ENCODE assay signal across 28 mouse cellular contexts in genomic region chr12:116182376-116182775, GRCm38 (mm10).
DNase-seq lines count a peak whose midpoint lies in the region; ATAC-seq and TF ChIP-seq lines count a peak whose summit lies in the region.
"Had no signal": no experiment of that assay in that cellular context is flagged by ENCODE, and none has a peak within 500 bp of the region (broad histone marks: within the 10 kb centered on the region; RNA-seq: fewer than 3 reads in every experiment).

No protein-coding gene starts in this region.

- no peaks in the 10 kb centered on the region for H3K36me3 ChIP-seq in forebrain, embryonic 14.5 days (ENCODE audit: control insufficient read depth, insufficient read depth, low read length)
- no peaks in the 10 kb centered on the region for H3K36me3 ChIP-seq in forebrain, embryonic 12.5 days (replicated peaks)
- no peaks in the 10 kb centered on the region for H3K36me3 ChIP-seq in lung, embryonic 14.5 days (ENCODE audit: insufficient read depth)
- H3K36me3 ChIP-seq: embryonic facial prominence, embryonic 13.5 days; hindbrain, embryonic 13.5 days; liver, embryonic 15.5 days; lung, embryonic 15.5 days; neural tube, embryonic 15.5 days; stomach, embryonic 15.5 days had no signal

- TF ChIP-seq CTCF in lung, embryonic 14.5 days (IDR thresholded peaks at IDR 0.05; ENCODE audit: low read depth) = no peak

- no peak overlapping the region for H3K4me3 ChIP-seq in forebrain, embryonic 14.5 days (ENCODE audit: low read depth, low read length)
- no peak overlapping the region for H3K4me3 ChIP-seq in forebrain, embryonic 12.5 days (replicated peaks)
- no peak overlapping the region for H3K4me3 ChIP-seq in lung, embryonic 14.5 days (ENCODE audit: low read depth, low read length)
- H3K4me3 ChIP-seq: embryonic facial prominence, embryonic 13.5 days; erythroblast, embryonic 14.5 days; hindbrain, embryonic 13.5 days; liver, embryonic 15.5 days; lung, embryonic 15.5 days; neural tube, embryonic 15.5 days; stomach, embryonic 15.5 days had no signal

- no peaks in the 10 kb centered on the region for H3K4me1 ChIP-seq in forebrain, embryonic 14.5 days (ENCODE audit: control insufficient read depth, insufficient read depth, low read length)
- no peaks in the 10 kb centered on the region for H3K4me1 ChIP-seq in forebrain, embryonic 12.5 days
- H3K4me1 ChIP-seq in lung, embryonic 14.5 days (ENCODE audit: insufficient read depth) = no peaks in the 10 kb centered on the region
- H3K4me1 ChIP-seq: embryonic facial prominence, embryonic 13.5 days; hindbrain, embryonic 13.5 days; liver, embryonic 15.5 days; lung, embryonic 15.5 days; neural tube, embryonic 15.5 days; stomach, embryonic 15.5 days had no signal

- H3K4me2 ChIP-seq in forebrain, embryonic 14.5 days (ENCODE audit: low read length) = no peak overlapping the region
- H3K4me2 ChIP-seq in forebrain, embryonic 12.5 days = no peak overlapping the region
- H3K4me2 ChIP-seq in lung, embryonic 14.5 days = no peak overlapping the region
- H3K4me2 ChIP-seq: embryonic facial prominence, embryonic 13.5 days; heart, embryonic 11.5 days; hindbrain, embryonic 13.5 days; liver, embryonic 15.5 days; lung, embryonic 15.5 days; midbrain, embryonic 11.5 days; neural tube, embryonic 15.5 days; stomach, embryonic 15.5 days had no signal

- no peak overlapping the region for H3K27ac ChIP-seq in forebrain, embryonic 14.5 days (ENCODE audit: low read depth, low read length)
- H3K27ac ChIP-seq in forebrain, embryonic 12.5 days = no peak overlapping the region
- H3K27ac ChIP-seq in lung, embryonic 14.5 days (ENCODE audit: low read depth) = no peak overlapping the region
- H3K27ac ChIP-seq: embryonic facial prominence, embryonic 13.5 days; hindbrain, embryonic 13.5 days; kidney, postnatal 0 days; liver, embryonic 15.5 days; lung, embryonic 15.5 days; neural tube, embryonic 15.5 days; stomach, embryonic 15.5 days had no signal

- DNase-seq in forebrain, embryonic 14.5 days (ENCODE audit: low spot score) = peak; percentile 41
- DNase-seq in lung, embryonic 14.5 days = peak; percentile 55
- DNase-seq in lung, postnatal 10 days = no peak
- DNase-seq in NIH3T3 (ENCODE audit: low read depth) = peak; percentile 45
- no peak for DNase-seq in right cerebral cortex, postnatal 4 days
- DNase-seq in layer of hippocampus, postnatal 25 days (ENCODE audit: extremely low spot score in 1 of 2, low spot score in 1 of 2) = no peak
- DNase-seq: adrenal gland, adult 8-10 months; cerebellum, adult 11 months; cerebellum, adult 9-10 months; cerebellum, postnatal 36 days; gastrocnemius, postnatal 14 days; heart, postnatal 36 days; kidney, adult 8-10 months; kidney, postnatal 4 days; lung, postnatal 36 days; retina, postnatal 1 day; right cerebral cortex, postnatal 14 days had no signal

- no peak overlapping the region for H3K9ac ChIP-seq in forebrain, embryonic 14.5 days (ENCODE audit: low read length)
- H3K9ac ChIP-seq in forebrain, embryonic 12.5 days = no peak overlapping the region
- H3K9ac ChIP-seq in lung, embryonic 14.5 days = no peak overlapping the region
- H3K9ac ChIP-seq: embryonic facial prominence, embryonic 13.5 days; hindbrain, embryonic 13.5 days; liver, embryonic 15.5 days; lung, embryonic 15.5 days; neural tube, embryonic 15.5 days; stomach, embryonic 15.5 days had no signal

- ATAC-seq in forebrain, embryonic 14.5 days = no peak
- ATAC-seq in forebrain, embryonic 12.5 days (ENCODE audit: low FRiP score) = no peak
- no peak for ATAC-seq in lung, embryonic 14.5 days (ENCODE audit: insufficient read depth)

- no peaks in the 10 kb centered on the region for H3K9me3 ChIP-seq in forebrain, embryonic 14.5 days (replicated peaks; ENCODE audit: control insufficient read depth, low read length)
- H3K9me3 ChIP-seq in forebrain, embryonic 12.5 days = 0 out of 2 replicates have a peak, but pooled peaks cover 3% of the 10 kb centered on the region
- no peaks in the 10 kb centered on the region for H3K9me3 ChIP-seq in lung, embryonic 14.5 days (ENCODE audit: low read depth, low read length)
- H3K9me3 ChIP-seq: embryonic facial prominence, embryonic 13.5 days; hindbrain, embryonic 13.5 days; liver, embryonic 15.5 days; lung, embryonic 15.5 days; neural tube, embryonic 15.5 days; stomach, embryonic 15.5 days had no signal

- H3K27me3 ChIP-seq in forebrain, embryonic 14.5 days (replicated peaks; ENCODE audit: control insufficient read depth, insufficient read depth, low read length) = no peaks in the 10 kb centered on the region
- no peaks in the 10 kb centered on the region for H3K27me3 ChIP-seq in forebrain, embryonic 12.5 days
- no peaks in the 10 kb centered on the region for H3K27me3 ChIP-seq in lung, embryonic 14.5 days (ENCODE audit: insufficient read depth, low read length)
- H3K27me3 ChIP-seq: embryonic facial prominence, embryonic 13.5 days; hindbrain, embryonic 13.5 days; liver, embryonic 15.5 days; lung, embryonic 15.5 days; neural tube, embryonic 15.5 days; stomach, embryonic 15.5 days had no signal

Comparison
In these comparisons a context has a peak if more than half of its experiments do, and no peak if none do; other contexts are left out.
1. DNase-seq: peak in forebrain, embryonic 14.5 days (single experiment), lung, embryonic 14.5 days (single experiment) and NIH3T3 (single experiment); none in lung, postnatal 10 days (single experiment), right cerebral cortex, postnatal 4 days (single experiment) and layer of hippocampus, postnatal 25 days (0 of 2).